Mouse (Mus musculus): ENCODE data around the gene N4bp2l2.
A peak's percentile ranks its signal among the peaks of the same experiment; 100 is the strongest.

The N4bp2l2 gene

GRCm38 (mm10) chr5:150598202-150599119 lies 67.5 kb downstream of the N4bp2l2 start:
- no peak for DNase-seq (ENCODE audit: inconsistent ontology term)

GRCm38 (mm10) chr5:150597088-150597487 lies 68.9 kb downstream of the N4bp2l2 start, which contains the start of gene N4bp2l1:
Gene N4bp2l1 (minus strand): TSS chr5:150597188.
- DNase-seq (ENCODE audit: inconsistent ontology term): no peak

GRCm38 (mm10) chr5:150595366-150596016 lies 70.5 kb downstream of the N4bp2l2 start:
- DNase-seq (ENCODE audit: inconsistent ontology term): no peak

GRCm38 (mm10) chr5:150594649-150595339 lies 71.2 kb downstream of the N4bp2l2 start:
- DNase-seq (ENCODE audit: inconsistent ontology term): no peak

- DNase-seq (ENCODE audit: inconsistent ontology term): peak; percentile 61
These were observed 72.0 kb downstream of the N4bp2l2 start for GRCm38 (mm10) chr5:150593756-150594648.

- DNase-seq (ENCODE audit: inconsistent ontology term): no peak
These were observed 72.9 kb downstream of the N4bp2l2 start for GRCm38 (mm10) chr5:150592904-150593755.

GRCm38 (mm10) chr5:150592186-150592903 lies 73.6 kb downstream of the N4bp2l2 start:
- no peak for DNase-seq (ENCODE audit: inconsistent ontology term)

GRCm38 (mm10) chr5:150589945-150590344 lies 76.0 kb downstream of the N4bp2l2 start:
- DNase-seq (ENCODE audit: inconsistent ontology term): no peak

GRCm38 (mm10) chr5:150584337-150584729 lies 81.7 kb downstream of the N4bp2l2 start:
- DNase-seq (ENCODE audit: inconsistent ontology term): no peak

- no peak for DNase-seq (ENCODE audit: inconsistent ontology term)
These were observed 82.2 kb downstream of the N4bp2l2 start for GRCm38 (mm10) chr5:150583622-150584336.

- no peak for DNase-seq (ENCODE audit: inconsistent ontology term)
These were observed 82.8 kb downstream of the N4bp2l2 start for GRCm38 (mm10) chr5:150583181-150583580.

- DNase-seq (ENCODE audit: inconsistent ontology term): no peak
These were observed 84.8 kb downstream of the N4bp2l2 start for GRCm38 (mm10) chr5:150581180-150581579.

- no peak for DNase-seq (ENCODE audit: inconsistent ontology term)
These were observed 87.3 kb downstream of the N4bp2l2 start for GRCm38 (mm10) chr5:150578613-150579171.

GRCm38 (mm10) chr5:150576832-150577231 lies 89.2 kb downstream of the N4bp2l2 start:
- DNase-seq (ENCODE audit: inconsistent ontology term): no peak

- no peak for DNase-seq (ENCODE audit: inconsistent ontology term)
These were observed 91.1 kb downstream of the N4bp2l2 start for GRCm38 (mm10) chr5:150574885-150575284.

- DNase-seq (ENCODE audit: inconsistent ontology term): no peak
These were observed 91.6 kb downstream of the N4bp2l2 start for GRCm38 (mm10) chr5:150574403-150574802.

- DNase-seq (ENCODE audit: inconsistent ontology term): peak; percentile 71
These were observed 95.3 kb downstream of the N4bp2l2 start for GRCm38 (mm10) chr5:150570496-150571219.

- no peak for DNase-seq (ENCODE audit: inconsistent ontology term)
These were observed 99.0 kb downstream of the N4bp2l2 start for GRCm38 (mm10) chr5:150566971-150567370.

All from Muller cell, postnatal 12 days (primary cell).